Mouse (Mus musculus) c-Kit-negative CD71-positive TER-119-positive erythroid progenitor cells, embryonic 14.5 days (primary cell): ENCODE data around the gene Mcee.

Source experiments
- DNase-seq: peaks from one replicate; pipeline ENCODE4 v3.0.0-alpha.2; 2013; ENCODE audit warnings: low read depth, low spot score

Mcee gene

GRCm38 (mm10) chr7:64392122-64392818 is at the start of gene Mcee, which contains the start of gene Mphosph10:
TSS of gene Mcee (plus strand) at chr7:64392607.
TSS of gene Mphosph10 (minus strand) at chr7:64392268.
- DNase-seq = peak; percentile 91

- DNase-seq = no peak
Observed at GRCm38 (mm10) chr7:64347813-64348212, 44.6 kb upstream of the Mcee start.

- DNase-seq = no peak
Observed at GRCm38 (mm10) chr7:64349147-64349861, 43.1 kb upstream of the Mcee start.

GRCm38 (mm10) chr7:64351087-64351486 is 41.3 kb upstream of the Mcee start:
- no peak for DNase-seq

GRCm38 (mm10) chr7:64354206-64354605 is 38.2 kb upstream of the Mcee start:
- DNase-seq = no peak

- no peak for DNase-seq
Observed at GRCm38 (mm10) chr7:64356661-64357060, 35.7 kb upstream of the Mcee start.

GRCm38 (mm10) chr7:64357405-64357804 is 35.0 kb upstream of the Mcee start:
- no peak for DNase-seq

GRCm38 (mm10) chr7:64358666-64359065 is 33.7 kb upstream of the Mcee start:
- DNase-seq = no peak

GRCm38 (mm10) chr7:64359943-64360585 is 32.3 kb upstream of the Mcee start:
- no peak for DNase-seq

- no peak for DNase-seq
Observed at GRCm38 (mm10) chr7:64360586-64360945, 31.8 kb upstream of the Mcee start.

- no peak for DNase-seq
Observed at GRCm38 (mm10) chr7:64365863-64366262, 26.5 kb upstream of the Mcee start.

GRCm38 (mm10) chr7:64369841-64370240 is 22.6 kb upstream of the Mcee start:
- no peak for DNase-seq

GRCm38 (mm10) chr7:64371940-64372878 is 20.2 kb upstream of the Mcee start:
- DNase-seq = no peak

- DNase-seq = no peak
Observed at GRCm38 (mm10) chr7:64373147-64373829, 19.1 kb upstream of the Mcee start.

- peak; percentile 61 for DNase-seq
Observed at GRCm38 (mm10) chr7:64373830-64374562, 18.4 kb upstream of the Mcee start, which contains the start of gene Fan1. TSS of gene Fan1 (minus strand) at chr7:64374095.

GRCm38 (mm10) chr7:64391479-64391878 is 928 bp upstream of the Mcee start:
- DNase-seq = no peak

- DNase-seq = no peak
Observed at GRCm38 (mm10) chr7:64392819-64393151, 378 bp downstream of the Mcee start.

- DNase-seq = no peak
Observed at GRCm38 (mm10) chr7:64400725-64401124, 8.3 kb downstream of the Mcee start.

GRCm38 (mm10) chr7:64402452-64402851 is 10.0 kb downstream of the Mcee start:
- no peak for DNase-seq

- DNase-seq = no peak
Observed at GRCm38 (mm10) chr7:64403989-64404388, 11.6 kb downstream of the Mcee start.
